Mouse (Mus musculus) lung, embryonic 16.5 days (tissue): ENCODE measurements around the gene Tldc2. TPM values are rescaled to one million over a fixed set of nuclear protein-coding genes. Genes with fewer than 3 reads are reported as not detected.

Experiments used
- ATAC-seq: fragments of 200-750 bp; cut with Nextera tagmentation; 2 replicates; pipeline ENCODE4 v1.8.0; 2017; ENCODE audit warnings: low read depth, mild to moderate bottlenecking, moderate library complexity
- H3K27ac ChIP-seq: fragments of 300-500 bp; sonication (generic); 2 replicates; pipeline ENCODE4 v1.5.1; 2014; ENCODE audit warnings: mild to moderate bottlenecking, control low read depth, low read length
- H3K27me3 ChIP-seq: fragments of 300-500 bp; sonication (generic); 2 replicates; pipeline ENCODE4 v1.6.1; 2014; ENCODE audit warnings: low read depth, low read length, mixed read lengths; ENCODE audit not compliant: control insufficient read depth, insufficient read depth
- H3K36me3 ChIP-seq: fragments of 300-500 bp; sonication (generic); 2 replicates; pipeline ENCODE4 v1.6.1; 2014; ENCODE audit warnings: low read length; ENCODE audit not compliant: control insufficient read depth, insufficient read depth
- H3K4me1 ChIP-seq: fragments of 300-500 bp; sonication (generic); replicated peaks from 2 replicates; pipeline ENCODE4 v1.6.1; 2014; ENCODE audit warnings: low read length, mixed read lengths; ENCODE audit not compliant: control insufficient read depth, insufficient read depth
- H3K4me2 ChIP-seq: fragments of 300-500 bp; sonication (generic); 2 replicates; pipeline ENCODE4 v1.6.1; 2014; ENCODE audit warnings: low read depth, low read length, control low read depth
- H3K4me3 ChIP-seq: fragments of 300-500 bp; sonication (generic); 2 replicates; pipeline ENCODE4 v1.5.1; 2014; ENCODE audit warnings: mild to moderate bottlenecking, low read length, control low read depth
- H3K9ac ChIP-seq: fragments of 300-500 bp; sonication (generic); 2 replicates; pipeline ENCODE4 v1.6.1; 2014; ENCODE audit warnings: low read length, control low read depth
- H3K9me3 ChIP-seq: fragments of 300-500 bp; sonication (generic); 2 replicates; pipeline ENCODE4 v1.6.1; 2016; ENCODE audit warnings: low read length; ENCODE audit not compliant: control insufficient read depth
- WGBS: fragments of 180-500 bp; shearing (Covaris S2); extraction: QIAGEN DNeasy Blood & Tissue Kit; methylation state at CpG from one replicate; pipeline ENCODE4 v1.1.7; 2014; 5-methylcytosine and 5-hydroxymethylcytosine counted together
- polyA plus RNA-seq: library from polyadenylated mRNA; unstranded; fragments of >200 nt; fragmentation: Nextera tagmentation; extraction: Ambion mirVana; gene quantifications from 2 replicates; pipeline ENCODE4 v1.2.1, GENCODE M21; 2015

The Tldc2 gene
- polyA plus RNA-seq, 1 experiment from 2014 or later, result not detected

GRCm38 (mm10) chr2:157057758-157058157, 29.1 kb upstream of the Tldc2 start:
- Histone ChIP-seq H3K9ac (no peak overlapping the region), H3K4me3 (no peak overlapping the region), H3K4me2 (no peak overlapping the region), H3K27ac (peak overlapping the region; percentile 63; the same call in 1 of the 2 replicates), H3K27me3 (no peaks in the 10 kb centered on the region), H3K4me1 (peaks cover 44% of the 10 kb centered on the region), H3K36me3 (peaks cover 6% of the 10 kb centered on the region), H3K9me3 (no peaks in the 10 kb centered on the region)
- ATAC-seq, result no peak
- 88% methylated on average over 4 of the region's 4 CpGs for WGBS

- Histone ChIP-seq H3K9ac (peak overlapping the region; percentile 46; the same call in 1 of the 2 replicates), H3K4me1 (peaks cover 51% of the 10 kb centered on the region), H3K4me3 (0 out of 2 replicates have a peak overlapping the region, but pooled peaks have one; percentile 12), H3K4me2 (peak overlapping the region; percentile 49), H3K27ac (peak overlapping the region; percentile 63), H3K9me3 (no peaks in the 10 kb centered on the region), H3K27me3 (no peaks in the 10 kb centered on the region), H3K36me3 (peaks cover 2% of the 10 kb centered on the region; the same call in 1 of the 2 replicates)
- 14% methylated on average over 18 of the region's 18 CpGs for WGBS
- ATAC-seq, result peak; percentile 78
Observed at GRCm38 (mm10) chr2:157058342-157058998, 28.4 kb upstream of the Tldc2 start.

- Histone ChIP-seq H3K4me2 (0 out of 2 replicates have a peak overlapping the region, but pooled peaks have one; percentile 7), H3K4me1 (peaks cover 56% of the 10 kb centered on the region), H3K36me3 (0 out of 2 replicates have a peak, but pooled peaks cover 2% of the 10 kb centered on the region), H3K9me3 (no peaks in the 10 kb centered on the region), H3K27ac (peak overlapping the region; percentile 63), H3K27me3 (no peaks in the 10 kb centered on the region), H3K4me3 (no peak overlapping the region), H3K9ac (peak overlapping the region; percentile 3; the same call in 1 of the 2 replicates)
- 57% methylated on average over 8 of the region's 8 CpGs for WGBS
- no peak for ATAC-seq
Observed at GRCm38 (mm10) chr2:157059166-157059565, 27.7 kb upstream of the Tldc2 start.

DNA sequence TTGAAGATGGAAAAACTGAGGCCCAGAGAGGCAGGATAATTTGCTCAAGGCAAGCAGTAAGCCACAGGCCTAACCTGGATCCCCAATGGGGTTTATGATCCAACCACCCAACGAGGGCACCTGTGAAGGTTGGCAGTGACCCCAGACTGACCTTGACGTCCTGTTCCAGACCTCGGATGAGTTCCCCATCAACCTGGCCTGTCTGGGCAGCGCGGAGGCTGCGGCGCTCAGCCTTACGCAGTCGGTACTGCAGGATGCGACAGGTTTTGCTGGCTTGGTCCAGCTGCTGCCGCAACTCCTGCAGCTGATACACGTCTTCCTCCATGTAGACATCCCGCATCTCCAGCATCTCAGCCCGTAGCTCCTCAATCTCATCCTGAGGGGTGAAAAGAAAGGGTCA, 26.8 kb upstream of the Tldc2 start:
- 85% methylated on average over 14 of the region's 14 CpGs for WGBS
- Histone ChIP-seq H3K4me2 (no peak overlapping the region), H3K4me1 (peaks cover 57% of the 10 kb centered on the region), H3K27ac (no peak overlapping the region), H3K27me3 (no peaks in the 10 kb centered on the region), H3K9ac (no peak overlapping the region), H3K36me3 (0 out of 2 replicates have a peak, but pooled peaks cover 2% of the 10 kb centered on the region), H3K9me3 (no peaks in the 10 kb centered on the region), H3K4me3 (no peak overlapping the region)
- no peak for ATAC-seq

- H3K36me3 ChIP-seq, result 0 out of 2 replicates have a peak, but pooled peaks cover 2% of the 10 kb centered on the region
- no peak overlapping the region for H3K9ac ChIP-seq
- peaks cover 59% of the 10 kb centered on the region for H3K4me1 ChIP-seq
- H3K4me3 ChIP-seq, result no peak overlapping the region
- no peaks in the 10 kb centered on the region for H3K27me3 ChIP-seq
- H3K27ac ChIP-seq, result no peak overlapping the region; the same call in 1 of the 2 replicates
- 77% methylated on average over 11 of the region's 11 CpGs for WGBS
- no peaks in the 10 kb centered on the region for H3K9me3 ChIP-seq
- ATAC-seq, result no peak
- H3K4me2 ChIP-seq, result no peak overlapping the region
Observed at GRCm38 (mm10) chr2:157060557-157061305, 26.1 kb upstream of the Tldc2 start.

- 42% methylated on average over 4 of the region's 4 CpGs for WGBS
- Histone ChIP-seq H3K9me3 (no peaks in the 10 kb centered on the region), H3K4me2 (no peak overlapping the region), H3K27me3 (no peaks in the 10 kb centered on the region), H3K4me3 (no peak overlapping the region), H3K9ac (no peak overlapping the region), H3K4me1 (peaks cover 66% of the 10 kb centered on the region), H3K27ac (peak overlapping the region; percentile 20; the same call in 1 of the 2 replicates), H3K36me3 (0 out of 2 replicates have a peak, but pooled peaks cover 2% of the 10 kb centered on the region)
- ATAC-seq, result no peak
Observed at GRCm38 (mm10) chr2:157063241-157063700, 23.6 kb upstream of the Tldc2 start.

DNA sequence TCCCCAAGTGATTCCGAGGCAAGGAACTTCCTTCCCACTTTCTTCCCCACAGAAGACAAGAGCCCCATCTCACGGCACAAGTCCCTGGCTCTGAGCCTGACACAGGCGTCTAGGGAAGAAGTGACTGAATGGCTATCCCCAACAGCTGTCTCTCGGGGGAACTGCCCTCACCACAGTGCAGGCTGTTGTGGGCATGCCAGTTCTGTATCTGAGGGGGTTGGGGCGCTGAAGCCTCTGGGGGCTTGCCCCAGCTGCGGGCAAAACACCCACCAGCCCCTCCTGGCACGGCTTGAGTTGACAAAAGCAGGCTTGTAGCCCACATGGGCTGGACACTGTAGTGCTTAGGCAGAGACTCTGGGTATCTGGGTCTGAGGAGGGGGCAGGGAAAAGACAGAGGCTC, 22.7 kb upstream of the Tldc2 start:
- no peak overlapping the region for H3K9ac ChIP-seq
- 42% methylated on average over 7 of the region's 7 CpGs for WGBS

DNA sequence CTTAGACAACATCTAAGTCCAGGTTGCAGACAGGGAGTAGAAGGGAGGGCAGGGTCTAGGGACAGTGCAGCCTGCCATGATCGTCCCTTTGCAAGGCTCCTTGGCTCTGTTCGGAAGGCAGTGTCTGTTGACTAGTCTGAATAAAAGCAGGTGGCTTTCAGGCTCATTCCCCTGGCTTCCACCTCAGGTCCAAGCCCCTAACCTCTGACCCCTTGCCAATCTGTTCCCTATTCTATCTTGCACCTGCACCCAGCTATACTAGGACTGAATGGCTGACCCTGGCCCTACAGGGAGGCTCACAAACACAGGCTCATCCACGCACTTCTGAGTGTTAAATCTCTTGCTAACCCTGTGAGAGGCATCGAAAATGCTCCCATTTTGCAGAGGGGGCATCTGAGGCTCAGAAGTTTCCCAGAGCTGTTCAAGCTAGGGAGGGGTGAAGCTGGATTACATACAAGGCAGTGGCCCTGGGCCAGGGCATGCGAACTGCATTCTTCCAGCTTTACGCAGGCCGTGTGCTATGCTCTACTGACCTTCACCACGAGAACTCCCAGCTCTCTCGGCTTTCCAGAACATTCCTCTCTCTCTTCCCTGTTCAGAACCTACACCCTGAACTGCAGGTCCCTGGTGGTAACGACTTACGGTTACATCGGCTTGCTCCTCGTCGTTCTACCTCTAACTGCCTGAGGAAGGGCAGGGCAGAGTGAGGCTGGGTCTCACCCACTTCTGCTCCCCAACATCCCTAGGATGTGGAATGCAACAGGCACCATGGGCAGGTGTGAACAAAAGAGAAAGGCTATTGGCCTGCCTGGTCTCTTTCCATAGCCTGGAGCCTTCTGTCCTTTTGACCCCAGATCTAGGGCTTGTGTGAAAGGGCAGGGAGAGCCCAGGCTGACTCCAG, 21.6 kb upstream of the Tldc2 start:
- Histone ChIP-seq H3K9ac (peak overlapping the region; percentile 30; the same call in 1 of the 2 replicates), H3K36me3 (no peaks in the 10 kb centered on the region), H3K4me3 (no peak overlapping the region), H3K4me2 (no peak overlapping the region), H3K27me3 (no peaks in the 10 kb centered on the region), H3K27ac (peak overlapping the region; percentile 71), H3K9me3 (no peaks in the 10 kb centered on the region), H3K4me1 (peaks cover 73% of the 10 kb centered on the region)
- WGBS, result 69% methylated on average over 14 of the region's 14 CpGs
- 0 out of 2 replicates have a peak, but pooled peaks have one; percentile 10 for ATAC-seq

More for the DNA sequence above, 22.7 kb upstream of the Tldc2 start:
- Histone ChIP-seq H3K9me3 (no peaks in the 10 kb centered on the region), H3K36me3 (0 out of 2 replicates have a peak, but pooled peaks cover 2% of the 10 kb centered on the region), H3K4me2 (no peak overlapping the region), H3K4me3 (no peak overlapping the region), H3K27ac (peak overlapping the region; percentile 49), H3K4me1 (peaks cover 65% of the 10 kb centered on the region), H3K27me3 (no peaks in the 10 kb centered on the region)
- ATAC-seq, result 0 out of 2 replicates have a peak, but pooled peaks have one; percentile 39
